Mouse (Mus musculus) frontal cortex, adult 2 months (tissue): ENCODE results near the gene Epas1. TPM values are rescaled to one million over a fixed set of nuclear protein-coding genes. Genes with fewer than 3 reads are reported as not detected.
A peak's percentile ranks its signal among the peaks of the same experiment; 100 is the strongest.

Experiments used
- DNase-seq, 2 experiments: peaks; one replicate each; pipeline ENCODE4 v3.0.0; 2022; ENCODE audit warnings: low spot score in 1 of 2; ENCODE audit errors: extremely low spot score in 1 of 2
- polyA plus RNA-seq: library from polyadenylated mRNA; depleted of rRNA; stranded (reverse); fragments of >200 nt; gene quantifications from 2 replicates; pipeline ENCODE4 v1.2.3, GENCODE M21; 2012

The Epas1 gene
- polyA plus RNA-seq, 1 experiment, result 80.9 TPM

GRCm38 (mm10) chr17:86784405-86784977, 31.0 kb downstream of the Epas1 start:
- no peak for DNase-seq

GRCm38 (mm10) chr17:86785612-86786011, 32.1 kb downstream of the Epas1 start:
- peak in 1 of 2 experiments; percentile 28 for DNase-seq

- DNase-seq, result no peak
Measured at GRCm38 (mm10) chr17:86786496-86786895, 33.0 kb downstream of the Epas1 start.

- DNase-seq, result no peak
Measured at GRCm38 (mm10) chr17:86787805-86788204, 34.3 kb downstream of the Epas1 start.

- DNase-seq, result no peak
Measured at GRCm38 (mm10) chr17:86788316-86788715, 34.8 kb downstream of the Epas1 start.

GRCm38 (mm10) chr17:86791925-86792324, 38.4 kb downstream of the Epas1 start:
- no peak for DNase-seq

GRCm38 (mm10) chr17:86795773-86796172, 42.3 kb downstream of the Epas1 start:
- DNase-seq, result no peak

GRCm38 (mm10) chr17:86797031-86797430, 43.5 kb downstream of the Epas1 start:
- DNase-seq, result no peak

- DNase-seq, result no peak
Measured at GRCm38 (mm10) chr17:86798460-86798859, 45.0 kb downstream of the Epas1 start.

GRCm38 (mm10) chr17:86798951-86799350, 45.5 kb downstream of the Epas1 start:
- DNase-seq, result no peak

GRCm38 (mm10) chr17:86800535-86800934, 47.0 kb downstream of the Epas1 start:
- no peak for DNase-seq

GRCm38 (mm10) chr17:86801213-86801815, 47.8 kb downstream of the Epas1 start:
- DNase-seq, result peak in 1 of 2 experiments; percentile 52

GRCm38 (mm10) chr17:86801876-86802275, 48.4 kb downstream of the Epas1 start:
- DNase-seq, result no peak

- no peak for DNase-seq
Measured at GRCm38 (mm10) chr17:86802351-86802985, 49.0 kb downstream of the Epas1 start.

- DNase-seq, result no peak
Measured at GRCm38 (mm10) chr17:86803147-86803546, 49.6 kb downstream of the Epas1 start.

- no peak for DNase-seq
Measured at GRCm38 (mm10) chr17:86803653-86804052, 50.2 kb downstream of the Epas1 start.

- peak in 1 of 2 experiments; percentile 50 for DNase-seq
Measured at GRCm38 (mm10) chr17:86812029-86812428, 58.5 kb downstream of the Epas1 start.

- DNase-seq, result no peak
Measured at GRCm38 (mm10) chr17:86814320-86814719, 60.8 kb downstream of the Epas1 start.

GRCm38 (mm10) chr17:86815016-86815865, 61.7 kb downstream of the Epas1 start:
- no peak for DNase-seq

GRCm38 (mm10) chr17:86822017-86822737, 68.7 kb downstream of the Epas1 start:
- DNase-seq, result no peak
